Mouse (Mus musculus): ENCODE results near the gene Klra3. TPM values are rescaled to one million over a fixed set of nuclear protein-coding genes. Genes with fewer than 3 reads are reported as not detected.
"Not testable (repeated sequence)": the region's sequence is repeated elsewhere in the genome, so short reads cannot be mapped to it uniquely, and the experiment has no call there.

Gene Klra3
- total RNA-seq (2015; ENCODE audit: low replicate concordance) (4.7 TPM in 1 of 2 replicates, not detected in the other), total RNA-seq (2017; ENCODE audit: low replicate concordance) (not detected in 2 replicates)

- ATAC-seq (replicated peaks; ENCODE audit: low FRiP score, poor library complexity, severe bottlenecking): no peak
Measured at GRCm38 (mm10) chr6:130337411-130337810, at the start of gene Klra3. TSS of gene Klra3 (minus strand) at chr6:130337574.

GRCm38 (mm10) chr6:130386750-130387149 is 49.4 kb upstream of the Klra3 start, which contains the start of gene Klra1:
TSS of gene Klra1 (minus strand) at chr6:130386874.
- no peak for ATAC-seq (replicated peaks; ENCODE audit: low FRiP score, poor library complexity, severe bottlenecking)

- no peak for ATAC-seq (replicated peaks; ENCODE audit: low FRiP score, poor library complexity, severe bottlenecking)
Measured at GRCm38 (mm10) chr6:130385803-130386202, 48.4 kb upstream of the Klra3 start.

- ATAC-seq (replicated peaks; ENCODE audit: low FRiP score, poor library complexity, severe bottlenecking): no peak
Measured at GRCm38 (mm10) chr6:130382375-130382774, 45.0 kb upstream of the Klra3 start.

GRCm38 (mm10) chr6:130345381-130345780 is 8.0 kb upstream of the Klra3 start:
- ATAC-seq (replicated peaks; ENCODE audit: low FRiP score, poor library complexity, severe bottlenecking): not testable (repeated sequence)

- not testable (repeated sequence) for ATAC-seq (replicated peaks; ENCODE audit: low FRiP score, poor library complexity, severe bottlenecking)
Measured at GRCm38 (mm10) chr6:130341973-130342372, 4.6 kb upstream of the Klra3 start.

GRCm38 (mm10) chr6:130287984-130288649 is 49.3 kb downstream of the Klra3 start:
- no peak for ATAC-seq (replicated peaks; ENCODE audit: low FRiP score, poor library complexity, severe bottlenecking)

GRCm38 (mm10) chr6:130281828-130282227 is 55.5 kb downstream of the Klra3 start, which contains the start of gene Klra10:
TSS of gene Klra10 (minus strand) at chr6:130281928.
- ATAC-seq (replicated peaks; ENCODE audit: low FRiP score, poor library complexity, severe bottlenecking): not testable (repeated sequence)

Other genes with a start within 250 kb of the Klra3 start
- gene Klra8, start 207.7 kb downstream of the Klra3 start, total RNA-seq (2015; ENCODE audit: low replicate concordance): 4.3 and 12.2 TPM in 2 replicates
- gene Klra8, start 207.7 kb downstream of the Klra3 start, total RNA-seq (2017; ENCODE audit: low replicate concordance): 1.7 TPM in 1 of 2 replicates, not detected in the other
- not detected in 2 replicates for gene Klra9, start 144.5 kb downstream of the Klra3 start, total RNA-seq (2015; ENCODE audit: low replicate concordance)
- gene Klra9, start 144.5 kb downstream of the Klra3 start, total RNA-seq (2017; ENCODE audit: low replicate concordance): 0.30 and 0.90 TPM in 2 replicates
- gene Klra7, start 104.3 kb downstream of the Klra3 start, total RNA-seq (2015; ENCODE audit: low replicate concordance): not detected in 2 replicates
- 0.90 TPM in 1 of 2 replicates, not detected in the other for gene Klra7, start 104.3 kb downstream of the Klra3 start, total RNA-seq (2017; ENCODE audit: low replicate concordance)
- gene Klra10, start 55.6 kb downstream of the Klra3 start, total RNA-seq (2015; ENCODE audit: low replicate concordance): not detected in 2 replicates
- gene Klra10, start 55.6 kb downstream of the Klra3 start, total RNA-seq (2017; ENCODE audit: low replicate concordance): not detected in 2 replicates
- gene Klra1, start 49.3 kb upstream of the Klra3 start, total RNA-seq (2015; ENCODE audit: low replicate concordance): not detected in 2 replicates
- 1.2 and 2.3 TPM in 2 replicates for gene Klra1, start 49.3 kb upstream of the Klra3 start, total RNA-seq (2017; ENCODE audit: low replicate concordance)

Measured in erythroid progenitor cell, adult 5-6 weeks (primary cell).